Mouse (Mus musculus) testis, postnatal 10 days (tissue): Measurements from ENCODE around the gene Mrm1.

Experiments used
- DNase-seq: peaks from one replicate; pipeline ENCODE4 v3.0.0; 2021; ENCODE audit warnings: low spot score

The Mrm1 gene

GRCm38 (mm10) chr11:84813724-84814510, 5.4 kb downstream of the Mrm1 start:
- DNase-seq, result peak; percentile 88

DNA sequence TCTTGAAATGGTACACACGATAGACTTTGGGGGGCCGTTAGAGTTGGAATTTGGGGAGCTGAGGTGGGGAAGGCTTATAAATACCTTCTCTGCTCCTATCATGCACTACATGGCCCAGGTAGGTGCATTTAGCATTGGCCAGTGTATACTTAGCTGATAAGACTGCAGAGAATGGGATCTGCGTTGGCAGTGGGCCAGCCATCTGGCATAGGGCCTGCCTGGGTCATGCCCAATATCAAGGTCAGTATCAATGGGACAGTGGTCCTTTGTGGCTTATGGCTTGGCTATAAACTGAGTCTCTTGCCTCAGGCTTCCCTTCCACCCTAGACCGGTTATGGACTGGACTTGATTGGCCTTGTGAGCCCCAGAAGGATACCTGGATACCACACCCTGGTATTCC, 14.9 kb downstream of the Mrm1 start:
- peak; percentile 48 for DNase-seq

DNA sequence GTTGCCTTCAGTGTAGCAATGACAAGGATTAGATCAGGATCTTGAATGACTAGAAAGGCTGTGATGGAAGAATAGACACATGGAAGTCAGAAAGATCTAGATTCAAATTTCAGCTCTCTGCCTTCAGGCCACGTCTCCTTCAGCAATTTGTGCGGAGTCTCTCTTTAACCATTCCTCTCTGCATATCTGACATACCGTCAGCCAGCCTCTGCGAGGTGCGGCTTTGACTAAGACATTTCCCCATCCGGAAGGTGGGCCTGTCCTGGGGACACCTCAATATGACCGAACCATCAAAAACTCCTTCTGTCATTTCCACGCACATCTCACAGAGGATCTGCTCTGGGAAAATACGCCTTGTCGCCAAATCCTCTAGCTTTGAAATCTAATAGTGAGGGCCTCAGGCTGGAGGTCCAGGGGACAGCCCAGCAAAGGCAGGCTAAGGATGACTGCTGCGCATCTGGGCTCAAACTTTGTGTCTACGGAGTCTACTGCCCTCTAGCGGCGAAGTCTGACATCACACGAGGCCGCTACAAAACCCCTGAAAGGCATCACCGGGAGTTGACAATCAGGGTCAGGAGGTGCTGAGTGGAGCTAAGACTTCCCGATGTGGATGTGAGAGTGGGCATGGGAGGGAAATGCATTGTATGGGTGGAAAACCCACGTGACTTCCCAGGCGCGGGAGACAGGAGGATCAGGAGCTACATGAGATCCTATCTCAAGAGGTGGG, 21.5 kb downstream of the Mrm1 start:
- peak; percentile 88 for DNase-seq

- DNase-seq, result peak; percentile 45
Measured at GRCm38 (mm10) chr11:84797026-84797425, 22.3 kb downstream of the Mrm1 start.

GRCm38 (mm10) chr11:84794496-84795113, 24.7 kb downstream of the Mrm1 start:
- peak; percentile 85 for DNase-seq

DNA sequence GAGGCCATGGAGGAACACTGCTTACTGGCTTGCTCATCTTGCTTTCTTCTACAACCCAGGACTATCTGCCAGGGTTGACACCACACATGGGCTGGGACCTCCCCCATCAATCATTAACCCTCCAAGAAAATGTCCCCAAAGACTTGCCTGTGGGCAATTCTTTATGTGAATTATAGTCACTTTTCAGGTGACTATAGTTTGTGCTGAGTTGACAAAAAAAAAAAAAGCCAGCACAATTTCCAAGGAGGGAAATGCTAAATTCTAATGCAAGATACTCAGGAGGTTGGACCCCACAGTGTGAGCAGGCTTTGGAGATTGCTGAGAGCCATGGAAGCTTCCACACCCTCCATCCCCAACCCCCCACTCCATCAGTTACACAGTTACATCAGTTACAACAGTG, 25.8 kb downstream of the Mrm1 start:
- DNase-seq, result no peak

GRCm38 (mm10) chr11:84790383-84790782, 28.9 kb downstream of the Mrm1 start:
- DNase-seq, result no peak

GRCm38 (mm10) chr11:84780143-84780870, 39.0 kb downstream of the Mrm1 start:
- DNase-seq, result no peak

DNA sequence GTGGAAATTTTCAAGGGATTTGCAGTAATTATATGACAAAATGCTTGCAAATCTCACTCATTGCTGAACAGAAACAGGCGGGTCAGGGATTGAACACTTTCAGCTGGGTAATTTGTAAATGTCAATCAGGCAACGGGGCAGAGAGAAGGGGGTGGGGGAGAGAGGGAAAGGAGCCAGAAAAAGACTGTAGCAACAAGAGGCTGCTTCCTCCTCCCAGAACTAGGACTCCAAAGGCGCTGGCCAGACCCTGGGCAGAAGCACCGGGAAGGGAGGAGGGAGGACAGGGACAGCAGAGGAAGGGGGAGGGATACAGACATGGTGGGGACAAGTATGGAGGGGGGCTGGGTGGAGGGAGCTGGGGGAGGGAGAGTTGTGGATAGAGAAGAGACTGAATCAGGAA, 43.8 kb downstream of the Mrm1 start:
- DNase-seq, result no peak

DNA sequence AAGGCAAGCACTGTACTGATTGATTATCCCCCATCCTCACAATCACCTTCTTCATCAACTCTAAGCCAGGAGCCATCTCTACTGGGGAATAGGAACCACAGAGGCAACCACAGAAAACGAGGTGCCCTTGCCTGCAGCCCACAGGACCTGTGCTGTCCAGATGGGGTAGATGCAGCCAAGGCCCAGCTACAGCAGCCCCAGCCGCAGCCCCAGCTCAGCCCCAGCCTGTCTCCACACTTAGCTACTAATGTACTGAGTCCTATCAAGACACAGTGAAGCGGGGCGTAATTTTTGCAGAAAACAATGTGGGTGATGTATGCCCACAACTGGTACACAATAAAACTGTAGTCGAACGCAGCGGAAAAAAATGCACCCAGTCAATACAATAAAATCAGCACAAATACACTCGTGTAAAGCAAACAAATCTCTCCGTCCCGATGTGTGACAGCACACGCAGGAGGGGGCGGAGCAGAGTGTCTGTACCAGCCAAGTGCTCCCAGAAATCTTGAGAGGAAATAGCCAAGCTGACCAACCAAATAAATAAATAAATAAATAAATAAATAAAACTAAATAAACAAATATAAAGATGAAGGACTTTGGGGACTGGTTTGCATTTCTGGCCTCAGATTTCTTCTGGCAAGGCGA, 44.3 kb downstream of the Mrm1 start:
- DNase-seq, result no peak

DNA sequence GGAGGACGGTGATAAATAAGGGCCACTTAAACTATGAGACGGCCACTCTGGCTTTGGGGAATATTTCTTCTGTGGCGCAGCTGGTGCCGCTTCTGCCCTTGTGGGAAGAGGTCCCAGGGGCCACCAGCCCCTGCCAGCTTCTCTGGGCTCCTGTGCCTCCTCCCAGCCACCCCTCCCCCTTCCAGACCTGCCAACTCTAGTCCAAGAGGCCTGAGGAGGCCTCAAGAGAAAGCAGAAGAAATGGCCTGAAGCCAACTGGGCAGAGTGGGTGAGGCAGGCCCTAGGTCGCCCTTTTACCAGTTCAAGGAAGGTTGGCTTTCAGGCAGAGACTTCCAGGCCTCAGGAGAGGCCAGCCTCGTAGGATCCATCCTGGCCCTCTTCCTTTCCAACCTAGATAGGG, 51.4 kb downstream of the Mrm1 start:
- DNase-seq, result no peak

- no peak for DNase-seq
Measured at GRCm38 (mm10) chr11:84765125-84765524, 54.2 kb downstream of the Mrm1 start.

DNA sequence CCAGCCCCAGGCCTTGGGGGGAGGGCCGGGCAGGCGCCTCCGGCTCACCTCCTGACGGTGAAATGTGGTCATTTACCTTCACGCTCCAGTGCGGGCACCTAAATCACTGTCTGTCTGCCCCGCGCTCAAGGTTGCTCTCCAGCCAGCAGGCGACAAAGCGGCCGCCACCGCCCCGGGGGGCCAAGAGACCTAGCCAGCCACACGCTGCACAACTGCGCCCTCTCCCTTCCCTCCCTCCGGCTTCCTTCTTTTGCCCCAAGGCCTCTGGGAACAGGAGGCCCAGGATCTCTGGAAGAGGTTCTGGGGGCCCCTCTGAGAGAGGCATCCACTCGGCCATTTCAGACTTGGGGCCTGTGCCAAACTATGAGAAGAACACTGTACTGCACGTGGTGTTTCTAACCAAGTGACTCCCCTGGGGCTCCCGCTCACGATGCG, 54.8 kb downstream of the Mrm1 start:
- DNase-seq, result no peak

DNA sequence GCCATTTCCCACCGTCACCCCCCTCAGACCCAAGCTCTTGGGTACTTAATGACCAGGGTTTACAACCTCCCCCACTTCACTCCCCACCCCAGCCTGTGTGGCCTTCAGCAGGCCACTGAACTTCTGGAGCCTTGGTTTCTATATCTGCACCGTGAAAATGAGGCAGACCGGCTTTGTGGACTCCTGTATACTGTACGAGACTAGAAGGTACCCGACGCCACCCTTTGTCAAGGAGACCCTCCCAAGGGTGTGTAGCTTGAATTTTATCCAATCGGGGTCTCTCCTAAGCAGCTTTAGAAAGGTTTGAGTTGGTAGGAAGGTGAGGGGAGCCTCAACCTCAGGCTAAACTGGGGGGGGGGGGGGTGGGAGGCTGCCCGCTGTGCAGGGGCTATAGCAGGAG, 55.2 kb downstream of the Mrm1 start:
- DNase-seq, result no peak
